Mouse (Mus musculus): ENCODE measurements around the gene Rabif.
A peak's percentile ranks its signal among the peaks of the same experiment; 100 is the strongest.

The Rabif gene

DNA sequence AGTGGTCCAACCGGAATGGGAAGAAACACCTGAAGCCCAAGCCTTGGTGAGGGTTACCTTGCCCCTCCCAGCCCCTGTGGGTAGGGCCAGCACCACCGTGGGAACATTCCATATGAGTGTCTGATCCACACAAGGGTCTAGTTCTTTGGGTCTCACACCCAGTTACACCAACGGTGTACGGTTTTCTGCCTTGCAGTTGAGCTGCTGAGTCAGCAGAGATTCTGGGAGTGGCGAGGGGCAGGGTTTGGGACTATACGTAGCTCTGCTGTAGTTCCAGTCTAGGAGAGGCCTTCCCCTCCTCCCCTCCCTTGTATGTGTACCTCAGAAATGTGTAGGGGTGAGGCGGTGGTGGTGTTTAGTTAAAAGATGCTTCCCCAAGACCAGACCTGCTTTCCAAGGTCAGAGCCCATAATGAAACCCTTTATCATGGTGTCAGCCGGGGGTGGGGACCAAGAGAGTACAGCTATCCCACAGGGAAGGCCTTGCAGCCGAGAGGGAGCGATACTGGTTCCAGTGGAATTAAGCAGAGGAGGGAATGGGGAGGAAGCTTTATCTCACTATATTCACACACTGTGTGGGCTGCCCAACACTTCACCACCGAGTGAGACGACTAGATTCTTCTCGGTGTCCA lies 60.9 kb downstream of the Rabif start:
- peak; percentile 66 to 80 for DNase-seq

GRCm38 (mm10) chr1:134555871-134556670 lies 61.6 kb downstream of the Rabif start:
- peak; percentile 38 to 60 for DNase-seq

DNA sequence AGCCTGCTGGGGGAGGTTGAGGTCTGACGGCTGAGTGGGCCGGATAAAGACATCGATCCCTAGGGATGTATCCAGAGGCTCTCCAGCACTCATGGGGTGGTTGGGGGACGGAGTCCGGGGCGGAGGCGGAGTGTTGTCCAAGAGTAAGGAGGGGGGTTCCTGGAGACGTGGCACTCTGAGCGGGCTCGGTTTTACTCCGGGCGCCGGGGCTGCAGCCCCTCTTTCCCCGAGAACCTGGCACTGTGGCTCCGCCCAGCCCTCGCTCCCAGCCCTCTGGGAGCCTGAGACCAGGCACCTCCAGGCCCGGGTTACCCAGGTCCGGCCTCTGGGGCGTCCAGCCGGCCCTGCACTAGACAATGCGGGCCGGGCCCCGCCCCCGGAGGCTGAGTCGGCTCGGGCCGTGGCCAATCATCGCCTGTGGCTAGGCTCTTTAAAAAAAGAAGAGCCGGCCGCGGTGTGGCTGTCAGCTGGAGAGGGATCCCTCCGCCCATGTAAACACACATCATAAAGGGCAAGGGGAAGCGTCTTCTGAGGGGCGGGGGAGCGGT lies 62.3 kb downstream of the Rabif start:
- peak; percentile 96 to 97 for DNase-seq
